ENCODE assay signal across 21 mouse cellular contexts in genomic region chr2:69459481-69459880, GRCm38 (mm10).
DNase-seq lines count a peak whose midpoint lies in the region; ATAC-seq and TF ChIP-seq lines count a peak whose summit lies in the region.
"Had no signal": no experiment of that assay in that cellular context is flagged by ENCODE, and none has a peak within 500 bp of the region (broad histone marks: within the 10 kb centered on the region; RNA-seq: fewer than 3 reads in every experiment).

No protein-coding gene starts in this region.

- H3K4me1 ChIP-seq in forebrain, embryonic 14.5 days (ENCODE audit: control insufficient read depth, insufficient read depth, low read length) = no peaks in the 10 kb centered on the region
- H3K4me1 ChIP-seq in forebrain, embryonic 11.5 days (replicated peaks; ENCODE audit: control insufficient read depth, insufficient read depth, low read length) = no peaks in the 10 kb centered on the region
- no peaks in the 10 kb centered on the region for H3K4me1 ChIP-seq in liver, embryonic 12.5 days
- no peaks in the 10 kb centered on the region for H3K4me1 ChIP-seq in midbrain, postnatal 0 days (ENCODE audit: insufficient read depth, low read length)
- no peaks in the 10 kb centered on the region for H3K4me1 ChIP-seq in midbrain, embryonic 15.5 days
- H3K4me1 ChIP-seq in liver, postnatal 0 days (ENCODE audit: insufficient read depth) = no peaks in the 10 kb centered on the region; the same call in 1 of the 2 replicates
- H3K4me1 ChIP-seq: embryonic facial prominence, embryonic 13.5 days; forebrain, embryonic 13.5 days; heart, embryonic 13.5 days; hindbrain, embryonic 12.5 days had no signal

- no peaks in the 10 kb centered on the region for H3K9me3 ChIP-seq in forebrain, embryonic 14.5 days (replicated peaks; ENCODE audit: control insufficient read depth, low read length)
- no peaks in the 10 kb centered on the region for H3K9me3 ChIP-seq in forebrain, embryonic 11.5 days (ENCODE audit: control insufficient read depth, low read length)
- H3K9me3 ChIP-seq in liver, embryonic 12.5 days (replicated peaks) = no peaks in the 10 kb centered on the region
- no peaks in the 10 kb centered on the region for H3K9me3 ChIP-seq in midbrain, postnatal 0 days (ENCODE audit: low read length)
- no peaks in the 10 kb centered on the region for H3K9me3 ChIP-seq in midbrain, embryonic 15.5 days
- H3K9me3 ChIP-seq in liver, postnatal 0 days (ENCODE audit: low read length) = no peaks in the 10 kb centered on the region
- H3K9me3 ChIP-seq: embryonic facial prominence, embryonic 13.5 days; forebrain, embryonic 13.5 days; heart, embryonic 13.5 days; hindbrain, embryonic 12.5 days had no signal

- no peak overlapping the region for H3K9ac ChIP-seq in forebrain, embryonic 14.5 days (ENCODE audit: low read length)
- H3K9ac ChIP-seq in forebrain, embryonic 11.5 days (ENCODE audit: low read length) = no peak overlapping the region
- no peak overlapping the region for H3K9ac ChIP-seq in liver, embryonic 12.5 days
- H3K9ac ChIP-seq in midbrain, postnatal 0 days (replicated peaks; ENCODE audit: low read length, poor library complexity, severe bottlenecking) = no peak overlapping the region
- no peak overlapping the region for H3K9ac ChIP-seq in midbrain, embryonic 15.5 days
- no peak overlapping the region for H3K9ac ChIP-seq in liver, postnatal 0 days (replicated peaks)
- H3K9ac ChIP-seq: embryonic facial prominence, embryonic 13.5 days; forebrain, embryonic 13.5 days; heart, embryonic 13.5 days; hindbrain, embryonic 12.5 days had no signal

- TF ChIP-seq CTCF in midbrain, postnatal 0 days (IDR thresholded peaks at IDR 0.05) = no peak
- no peak for TF ChIP-seq CTCF in liver, postnatal 0 days (IDR thresholded peaks at IDR 0.05; ENCODE audit: low read depth)

- ATAC-seq in forebrain, embryonic 14.5 days = no peak
- no peak for ATAC-seq in forebrain, embryonic 11.5 days (replicated peaks; ENCODE audit: low FRiP score)
- no peak for ATAC-seq in liver, embryonic 12.5 days
- no peak for ATAC-seq in midbrain, postnatal 0 days (ENCODE audit: low FRiP score)
- no peak for ATAC-seq in midbrain, embryonic 15.5 days (replicated peaks)
- ATAC-seq in liver, postnatal 0 days = peak; percentile 35; the same call in 1 of the 2 replicates
- ATAC-seq: activated CD4-positive, CD25-positive, alpha-beta regulatory T cell, adult 4 months; forebrain, embryonic 13.5 days; hindbrain, embryonic 16.5 days had no signal

- no peak overlapping the region for H3K27ac ChIP-seq in forebrain, embryonic 14.5 days (ENCODE audit: low read depth, low read length)
- H3K27ac ChIP-seq in forebrain, embryonic 11.5 days (ENCODE audit: low read depth, low read length) = no peak overlapping the region
- no peak overlapping the region for H3K27ac ChIP-seq in liver, embryonic 12.5 days
- no peak overlapping the region for H3K27ac ChIP-seq in midbrain, postnatal 0 days (ENCODE audit: low read depth, low read length)
- H3K27ac ChIP-seq in midbrain, embryonic 15.5 days = no peak overlapping the region
- H3K27ac ChIP-seq in liver, postnatal 0 days (ENCODE audit: low read depth) = no peak overlapping the region
- H3K27ac ChIP-seq: embryonic facial prominence, embryonic 13.5 days; forebrain, embryonic 13.5 days; gastrocnemius, adult 2 months; heart, embryonic 13.5 days; hindbrain, embryonic 12.5 days had no signal

- no peaks in the 10 kb centered on the region for H3K36me3 ChIP-seq in forebrain, embryonic 14.5 days (ENCODE audit: control insufficient read depth, insufficient read depth, low read length)
- no peaks in the 10 kb centered on the region for H3K36me3 ChIP-seq in forebrain, embryonic 11.5 days (ENCODE audit: control insufficient read depth, insufficient read depth, low read length)
- no peaks in the 10 kb centered on the region for H3K36me3 ChIP-seq in liver, embryonic 12.5 days
- H3K36me3 ChIP-seq in midbrain, postnatal 0 days (ENCODE audit: insufficient read depth, low read length) = no peaks in the 10 kb centered on the region
- no peaks in the 10 kb centered on the region for H3K36me3 ChIP-seq in midbrain, embryonic 15.5 days (replicated peaks)
- no peaks in the 10 kb centered on the region for H3K36me3 ChIP-seq in liver, postnatal 0 days (replicated peaks; ENCODE audit: insufficient read depth, low read length)
- H3K36me3 ChIP-seq: embryonic facial prominence, embryonic 13.5 days; heart, embryonic 13.5 days had no signal

- WGBS in forebrain, embryonic 14.5 days = 87% methylated on average over 17 of the region's 17 CpGs
- 95% methylated on average over 17 of the region's 17 CpGs for WGBS in forebrain, embryonic 11.5 days
- 78% methylated on average over 17 of the region's 17 CpGs for WGBS in liver, embryonic 12.5 days (ENCODE audit: insufficient replicate concordance)
- WGBS in midbrain, postnatal 0 days = 81% methylated on average over 17 of the region's 17 CpGs
- WGBS in midbrain, embryonic 15.5 days = 86% methylated on average over 17 of the region's 17 CpGs
- WGBS in liver, postnatal 0 days (ENCODE audit: insufficient replicate concordance) = 77% methylated on average over 17 of the region's 17 CpGs

- no peak for TF ChIP-seq EP300 in liver, postnatal 0 days (IDR thresholded peaks at IDR 0.05; ENCODE audit: low read depth)

- no peak overlapping the region for H3K4me2 ChIP-seq in forebrain, embryonic 14.5 days (ENCODE audit: low read length)
- no peak overlapping the region for H3K4me2 ChIP-seq in forebrain, embryonic 11.5 days (ENCODE audit: low read depth, low read length, severe bottlenecking)
- H3K4me2 ChIP-seq in liver, embryonic 12.5 days = no peak overlapping the region
- H3K4me2 ChIP-seq in midbrain, postnatal 0 days (ENCODE audit: low read depth, low read length, poor library complexity, severe bottlenecking) = no peak overlapping the region
- no peak overlapping the region for H3K4me2 ChIP-seq in midbrain, embryonic 15.5 days
- no peak overlapping the region for H3K4me2 ChIP-seq in liver, postnatal 0 days (ENCODE audit: low read depth, low read length)
- H3K4me2 ChIP-seq: embryonic facial prominence, embryonic 13.5 days; forebrain, embryonic 13.5 days; heart, embryonic 13.5 days; hindbrain, embryonic 12.5 days had no signal

- no peak overlapping the region for H3K4me3 ChIP-seq in forebrain, embryonic 14.5 days (ENCODE audit: low read depth, low read length)
- H3K4me3 ChIP-seq in forebrain, embryonic 11.5 days (ENCODE audit: low read depth, low read length) = no peak overlapping the region
- no peak overlapping the region for H3K4me3 ChIP-seq in liver, embryonic 12.5 days
- H3K4me3 ChIP-seq in midbrain, postnatal 0 days (ENCODE audit: low read depth, low read length) = no peak overlapping the region
- no peak overlapping the region for H3K4me3 ChIP-seq in midbrain, embryonic 15.5 days
- H3K4me3 ChIP-seq in liver, postnatal 0 days (ENCODE audit: low read depth, low read length) = no peak overlapping the region
- H3K4me3 ChIP-seq: embryonic facial prominence, embryonic 13.5 days; forebrain, embryonic 13.5 days; gastrocnemius, adult 2 months; heart, embryonic 13.5 days; hindbrain, embryonic 12.5 days had no signal

- H3K27me3 ChIP-seq in forebrain, embryonic 14.5 days (replicated peaks; ENCODE audit: control insufficient read depth, insufficient read depth, low read length) = no peaks in the 10 kb centered on the region
- H3K27me3 ChIP-seq in forebrain, embryonic 11.5 days (ENCODE audit: control insufficient read depth, insufficient read depth, low read length) = no peaks in the 10 kb centered on the region
- no peaks in the 10 kb centered on the region for H3K27me3 ChIP-seq in liver, embryonic 12.5 days (replicated peaks)
- H3K27me3 ChIP-seq in midbrain, postnatal 0 days (ENCODE audit: insufficient read depth, low read length) = no peaks in the 10 kb centered on the region
- no peaks in the 10 kb centered on the region for H3K27me3 ChIP-seq in midbrain, embryonic 15.5 days (replicated peaks)
- H3K27me3 ChIP-seq in liver, postnatal 0 days (ENCODE audit: insufficient read depth, low read length) = no peaks in the 10 kb centered on the region
- H3K27me3 ChIP-seq: CH12.LX; embryonic facial prominence, embryonic 13.5 days; forebrain, embryonic 13.5 days; hindbrain, embryonic 12.5 days had no signal

- peak; percentile 8 for DNase-seq in forebrain, embryonic 14.5 days (ENCODE audit: low spot score)
- no peak for DNase-seq in forebrain, embryonic 11.5 days (ENCODE audit: low spot score)
- DNase-seq in liver = peak; percentile 16
- DNase-seq in midbrain, postnatal 0 days (ENCODE audit: low spot score) = peak; percentile 12
- peak; percentile 69 for DNase-seq in liver, postnatal 0 days
- DNase-seq in layer of hippocampus, adult 11-12 months (ENCODE audit: low spot score) = no peak
- DNase-seq: adrenal gland, postnatal 14 days; cerebellum, adult 2 months; gastrocnemius, adult 2 months; gastrocnemius, postnatal 36 days; heart, adult 11 months; heart, postnatal 36 days had no signal

Comparison
In these comparisons a context has a peak if more than half of its experiments do, and no peak if none do; other contexts are left out.
1. DNase-seq: peak in forebrain, embryonic 14.5 days (single experiment), liver (single experiment), midbrain, postnatal 0 days (single experiment) and liver, postnatal 0 days (single experiment); none in forebrain, embryonic 11.5 days (single experiment) and layer of hippocampus, adult 11-12 months (single experiment).